Mouse (Mus musculus): ENCODE data around the gene Plekhg2.
A peak's percentile ranks its signal among the peaks of the same experiment; 100 is the strongest.

Plekhg2 gene

GRCm38 (mm10) chr7:28382347-28382951 is 10.1 kb upstream of the Plekhg2 start:
- DNase-seq, result no peak

- DNase-seq, result peak; percentile 91
Measured at GRCm38 (mm10) chr7:28381938-28382337, 9.5 kb upstream of the Plekhg2 start.

- peak; percentile 86 for DNase-seq
Measured at GRCm38 (mm10) chr7:28381017-28381790, 8.8 kb upstream of the Plekhg2 start.

- DNase-seq, result no peak
Measured at GRCm38 (mm10) chr7:28380237-28381016, 8.0 kb upstream of the Plekhg2 start, which contains the start of gene Zfp36. TSS of gene Zfp36 (minus strand) at chr7:28380253.

DNA sequence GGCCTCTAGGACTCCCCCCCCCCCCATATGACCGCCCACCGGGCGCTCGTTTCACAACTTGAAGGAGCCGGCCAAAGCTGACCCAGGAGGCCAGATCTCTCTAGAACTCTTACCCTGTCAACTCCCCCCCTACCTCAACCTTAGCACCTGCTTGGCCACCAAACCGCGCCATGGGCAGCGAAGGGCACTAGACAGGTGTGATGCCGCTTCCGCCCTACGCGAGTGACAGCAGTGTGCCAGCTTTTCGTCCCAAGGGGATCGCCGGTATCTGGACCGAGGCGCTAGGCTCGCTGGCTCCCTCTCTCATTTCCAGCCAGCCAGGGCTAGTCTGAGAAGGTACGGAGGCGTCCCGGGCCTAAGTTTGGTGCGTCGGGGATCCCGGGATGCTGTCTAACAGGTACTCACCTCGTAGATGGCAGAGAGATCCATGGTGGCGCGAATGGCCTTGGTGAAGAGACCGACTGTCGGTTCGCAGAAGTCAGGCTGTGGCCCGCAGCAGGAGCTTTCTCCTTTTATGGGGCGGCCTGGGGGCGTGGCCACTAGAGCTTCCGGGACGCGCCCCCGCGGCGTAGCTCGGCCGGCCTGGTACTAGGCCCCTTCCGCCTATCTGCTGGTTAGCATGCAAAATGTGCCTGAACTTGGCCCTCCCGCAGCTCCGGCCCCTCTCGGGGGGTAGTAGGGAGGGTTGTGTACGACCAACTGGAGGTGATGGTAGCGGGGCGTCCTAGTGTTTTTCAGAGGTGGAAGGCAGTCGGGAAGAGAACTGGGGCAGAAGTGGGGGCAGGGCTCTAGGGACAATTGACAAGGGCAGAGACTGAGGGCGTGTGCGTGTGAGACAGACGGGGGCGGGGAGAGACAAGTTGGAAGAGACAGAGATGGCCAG is 6.6 kb upstream of the Plekhg2 start:
- peak; percentile 98 for DNase-seq

DNA sequence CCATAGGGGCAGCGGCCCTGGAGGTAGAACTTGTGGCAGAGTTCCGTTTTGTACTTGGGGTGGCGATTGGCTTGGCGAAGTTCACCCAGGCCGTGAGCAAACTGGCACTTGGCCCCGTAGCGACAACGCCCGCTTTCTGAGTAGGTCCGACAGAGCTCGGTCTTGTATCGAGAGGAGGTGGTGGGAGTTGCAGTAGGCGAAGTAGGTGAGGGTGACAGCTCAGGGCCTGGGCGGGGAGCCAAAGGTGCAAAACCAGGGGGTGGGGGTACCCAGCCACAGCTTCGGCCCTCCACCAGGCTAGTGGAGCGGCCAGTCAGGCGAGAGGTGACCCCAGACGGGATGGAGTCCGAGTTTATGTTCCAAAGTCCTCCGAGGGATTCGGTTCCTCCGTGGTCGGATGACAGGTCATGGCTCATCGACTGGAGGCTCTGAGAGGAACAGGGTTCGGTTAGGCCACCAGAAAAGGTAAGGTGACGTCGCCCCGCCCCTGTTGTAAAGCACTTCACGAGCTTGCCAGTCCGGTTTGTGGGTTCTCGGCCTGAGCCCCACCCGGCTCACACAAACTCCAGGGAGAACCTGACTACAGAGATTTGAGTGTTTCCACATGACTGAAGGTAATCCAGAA is 5.8 kb upstream of the Plekhg2 start:
- DNase-seq, result peak; percentile 67

GRCm38 (mm10) chr7:28377190-28378065 is 5.0 kb upstream of the Plekhg2 start:
- peak; percentile 60 for DNase-seq

GRCm38 (mm10) chr7:28376011-28376771 is 3.8 kb upstream of the Plekhg2 start:
- peak; percentile 69 for DNase-seq

DNA sequence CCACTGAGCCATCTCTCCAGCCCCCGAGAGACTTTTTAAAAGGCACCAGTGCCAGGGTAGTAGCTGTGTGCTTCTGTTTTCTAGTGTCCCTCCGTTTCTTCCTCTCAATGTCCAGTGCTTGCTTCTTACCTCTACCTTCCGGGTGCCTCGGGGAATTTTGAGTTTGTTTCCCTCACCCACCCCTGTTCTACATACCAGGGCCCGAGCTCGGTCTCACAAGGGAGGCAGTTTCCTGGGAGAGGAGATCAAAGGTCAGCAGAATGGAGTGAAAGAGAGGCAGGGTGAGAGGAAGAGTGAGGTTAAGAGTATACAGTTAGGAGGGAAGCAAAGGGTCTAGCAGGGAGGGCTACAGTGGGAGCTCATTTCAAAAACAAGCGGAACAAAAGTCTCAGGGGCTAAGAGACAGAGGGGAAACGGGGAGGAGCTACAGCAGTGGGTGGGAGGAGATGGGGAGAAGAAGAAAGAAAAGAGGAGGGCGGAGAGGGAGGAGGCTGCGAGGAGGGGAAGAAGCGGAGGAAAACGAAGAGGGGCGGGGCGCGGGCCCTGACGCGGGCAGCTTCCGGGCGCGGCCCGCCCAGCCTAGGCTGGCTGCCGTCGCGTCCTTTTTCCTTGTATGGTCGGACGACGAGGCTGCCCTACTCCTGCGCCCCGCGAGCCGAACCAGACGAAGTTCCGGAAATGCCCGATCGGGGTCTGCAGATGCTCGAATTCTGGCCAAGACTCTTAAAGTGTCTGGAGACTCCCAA is 3.0 kb upstream of the Plekhg2 start:
- DNase-seq, result peak; percentile 97

DNA sequence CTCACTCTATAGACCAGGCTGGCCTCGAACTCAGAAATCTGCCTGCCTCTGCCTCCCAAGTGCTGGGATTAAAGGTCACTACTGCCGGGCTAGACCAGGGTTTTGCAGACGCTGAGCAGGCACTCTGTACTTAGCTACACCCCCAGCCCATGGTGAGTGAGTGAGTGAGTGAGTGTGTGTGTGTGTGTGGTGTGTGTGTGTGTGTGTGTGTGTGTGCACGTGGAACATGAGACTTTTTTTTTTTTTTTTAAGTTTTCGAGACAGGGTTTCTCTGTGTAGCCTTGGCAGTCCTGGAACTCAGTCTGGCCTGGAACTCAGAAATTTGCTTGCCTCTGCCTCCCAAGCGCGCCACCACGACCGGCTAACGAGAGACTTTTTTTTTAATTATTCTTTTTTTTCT is 2.2 kb upstream of the Plekhg2 start:
- no peak for DNase-seq

GRCm38 (mm10) chr7:28373891-28374495 is 1.6 kb upstream of the Plekhg2 start:
- DNase-seq, result no peak

- DNase-seq, result peak; percentile 85
Measured at GRCm38 (mm10) chr7:28373131-28373581, 757 bp upstream of the Plekhg2 start.

DNA sequence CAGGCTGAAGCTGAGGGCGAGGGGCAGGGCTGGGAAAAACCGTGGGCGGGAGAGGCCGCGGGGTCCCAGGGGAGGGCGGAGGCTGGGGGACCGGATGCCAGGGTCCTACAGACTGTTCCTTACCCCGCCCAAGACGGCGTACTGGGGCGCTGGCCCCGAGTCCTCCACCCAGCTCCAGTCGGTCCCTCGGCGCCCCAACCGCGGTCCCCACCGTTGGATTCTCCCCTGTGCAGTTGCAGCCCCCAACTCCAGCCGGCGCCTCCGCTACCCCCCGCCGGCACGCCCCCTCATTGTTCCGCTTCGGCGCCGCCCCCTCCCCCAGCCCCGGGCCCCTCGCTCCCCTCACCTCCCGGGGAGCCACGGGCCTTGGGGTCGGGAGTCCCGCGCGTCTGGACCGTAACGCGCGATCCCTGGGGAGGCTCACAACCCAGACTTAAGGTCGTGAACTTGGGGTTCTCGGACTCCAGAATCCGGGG is 847 bp downstream of the Plekhg2 start:
- DNase-seq, result peak; percentile 86

DNA sequence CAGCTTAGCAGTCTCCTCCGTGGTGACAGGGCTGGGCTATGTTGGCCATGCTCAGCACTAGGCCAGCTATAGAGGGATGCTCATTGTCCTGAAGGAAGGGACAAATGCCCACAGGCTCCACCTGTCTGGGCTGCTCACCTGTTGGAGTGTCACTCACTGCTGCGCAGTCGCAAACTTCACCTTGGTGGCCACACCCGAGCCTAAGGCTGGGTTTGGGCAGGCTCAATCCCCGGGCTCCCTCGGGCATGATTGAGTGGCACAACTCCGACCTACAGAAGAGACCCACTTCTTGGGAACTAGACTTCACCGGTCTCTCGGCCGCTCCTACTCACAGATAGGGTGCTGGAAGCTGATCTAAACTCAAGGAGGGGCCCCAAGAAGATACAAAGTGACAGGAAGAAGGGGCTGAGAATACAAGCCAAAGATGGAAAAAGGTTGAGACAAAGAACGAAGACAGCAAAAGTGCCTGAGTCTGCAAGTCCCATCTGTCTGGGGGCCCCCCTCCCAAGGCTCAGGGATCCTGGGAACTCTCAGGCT is 1.4 kb downstream of the Plekhg2 start:
- peak; percentile 58 for DNase-seq

DNA sequence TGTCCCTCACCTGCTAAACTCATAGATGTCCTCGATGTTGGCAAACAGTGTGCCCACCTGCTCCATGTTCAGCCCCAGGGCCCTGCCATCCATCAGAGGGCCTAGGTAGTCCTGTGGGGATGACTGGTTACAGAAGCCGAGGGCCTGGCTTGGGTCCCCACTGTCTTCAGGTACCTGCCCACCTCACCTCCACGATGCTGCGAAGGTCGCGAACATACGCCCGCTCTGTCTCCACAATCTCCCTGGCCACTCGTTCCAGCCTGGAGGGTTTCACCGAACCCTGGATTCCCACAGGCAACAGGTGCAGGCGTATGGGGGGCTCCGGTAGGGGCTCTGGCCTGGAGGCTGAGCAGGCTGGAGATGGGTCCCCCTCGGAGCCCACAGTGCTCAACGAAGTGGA is 2.3 kb downstream of the Plekhg2 start:
- no peak for DNase-seq

DNA sequence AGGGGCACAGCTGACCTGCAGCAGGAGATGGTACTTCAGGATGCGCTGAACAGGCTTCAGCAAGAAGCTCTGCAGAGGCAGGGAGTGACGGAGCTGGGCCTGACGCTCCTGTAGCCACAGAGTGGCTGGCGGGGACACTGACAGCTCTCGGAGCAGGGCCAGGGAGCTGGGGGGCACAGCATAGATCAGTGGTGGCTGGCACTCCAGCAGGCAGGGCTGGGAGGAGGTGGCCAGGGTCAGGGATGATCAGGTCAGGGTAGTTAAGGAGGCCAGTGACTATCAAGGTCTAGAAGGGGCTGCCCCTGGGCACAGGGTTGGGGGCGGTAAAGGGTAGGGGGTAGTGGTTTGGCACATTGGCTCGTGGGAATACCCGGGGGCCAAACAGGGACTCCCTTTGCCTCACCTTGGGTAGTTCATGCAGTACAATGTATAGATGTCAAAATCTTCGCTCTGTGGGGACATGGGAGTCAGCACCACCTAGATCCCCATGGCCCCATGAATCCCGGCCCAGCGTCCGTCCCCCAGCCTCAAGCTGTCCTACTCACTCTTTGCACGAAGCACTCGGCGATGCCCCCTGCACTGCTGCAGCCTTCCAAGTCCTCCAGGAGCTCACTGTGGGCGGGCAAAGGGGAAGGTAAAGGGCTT is 4.0 kb downstream of the Plekhg2 start:
- no peak for DNase-seq

DNA sequence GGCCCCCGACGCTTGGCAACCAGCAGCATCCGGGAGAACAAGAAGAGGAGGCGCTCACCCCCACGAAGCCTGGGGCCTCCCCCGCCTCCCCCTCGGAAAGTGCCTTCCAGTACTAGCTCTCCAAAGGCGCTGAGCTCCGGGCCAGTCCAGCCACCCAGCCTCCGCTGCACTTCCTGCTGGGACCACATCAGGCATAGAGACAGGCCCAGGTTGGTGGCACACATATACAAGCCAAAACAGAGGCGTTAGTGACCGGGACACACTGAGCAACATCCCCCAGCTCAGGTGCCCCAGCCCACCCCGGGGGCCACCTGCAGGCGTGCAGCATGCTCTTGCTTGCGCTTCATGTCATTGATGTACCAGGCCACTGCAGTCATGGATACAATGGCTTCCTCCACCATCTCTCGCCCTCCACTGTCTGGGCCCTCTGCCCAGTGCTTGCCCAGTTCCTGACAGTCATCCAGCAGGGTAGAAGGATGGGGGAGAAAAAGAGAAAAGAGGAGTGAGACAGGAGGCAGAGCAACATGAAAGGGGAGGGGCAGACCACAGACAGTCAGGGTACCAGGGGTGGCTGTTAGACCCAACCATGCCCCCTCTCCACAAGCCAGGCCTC is 4.6 kb downstream of the Plekhg2 start:
- DNase-seq, result no peak
